Mouse (Mus musculus): Measurements from ENCODE around the gene Fam222a. TPM values are rescaled to one million over a fixed set of nuclear protein-coding genes. Genes with fewer than 3 reads are reported as not detected.

Fam222a gene
- total and polyA plus RNA-seq, 2 experiments from 2014 or later = 1.3 to 5.0 TPM

GRCm38 (mm10) chr5:114572997-114573396 is 5.2 kb downstream of the Fam222a start:
- Histone ChIP-seq H3K4me3 (ENCODE audit: low read depth, low read length) (no peak overlapping the region), H3K27ac (ENCODE audit: low read depth) (no peak overlapping the region), H3K27me3 (ENCODE audit: control insufficient read depth, insufficient read depth, low read length) (peaks cover 30% of the 10 kb centered on the region; the same call in 1 of the 2 replicates), H3K9me3 (replicated peaks; ENCODE audit: control insufficient read depth, low read length) (no peaks in the 10 kb centered on the region), H3K36me3 (replicated peaks; ENCODE audit: control insufficient read depth, insufficient read depth, low read length) (no peaks in the 10 kb centered on the region), H3K4me1 (ENCODE audit: control insufficient read depth, insufficient read depth) (peaks cover 53% of the 10 kb centered on the region), H3K4me2 (ENCODE audit: low read depth, low read length) (no peak overlapping the region), H3K9ac (replicated peaks; ENCODE audit: low read depth, low read length) (no peak overlapping the region)
- ATAC-seq (ENCODE audit: insufficient read depth, low read depth) = no peak
- no peak for DNase-seq (ENCODE audit: low spot score)
- no peak for TF ChIP-seq EP300 (IDR thresholded peaks at IDR 0.05; ENCODE audit: low read depth)
- TF ChIP-seq CTCF (IDR thresholded peaks at IDR 0.05; ENCODE audit: low read depth) = no peak
- 48% methylated on average over 2 of the region's 2 CpGs for WGBS

- Histone ChIP-seq H3K27ac (ENCODE audit: low read depth) (no peak overlapping the region), H3K9ac (replicated peaks; ENCODE audit: low read depth, low read length) (no peak overlapping the region), H3K4me2 (ENCODE audit: low read depth, low read length) (no peak overlapping the region), H3K9me3 (replicated peaks; ENCODE audit: control insufficient read depth, low read length) (no peaks in the 10 kb centered on the region), H3K4me3 (ENCODE audit: low read depth, low read length) (no peak overlapping the region), H3K27me3 (ENCODE audit: control insufficient read depth, insufficient read depth, low read length) (peaks cover 24% of the 10 kb centered on the region; the same call in 1 of the 2 replicates), H3K36me3 (replicated peaks; ENCODE audit: control insufficient read depth, insufficient read depth, low read length) (no peaks in the 10 kb centered on the region), H3K4me1 (ENCODE audit: control insufficient read depth, insufficient read depth) (peaks cover 49% of the 10 kb centered on the region)
- WGBS = 46% methylated on average over 12 of the region's 12 CpGs
- TF ChIP-seq EP300 (IDR thresholded peaks at IDR 0.05; ENCODE audit: low read depth) (no peak), CTCF (IDR thresholded peaks at IDR 0.05; ENCODE audit: low read depth) (no peak)
- DNase-seq (ENCODE audit: low spot score) (no peak), ATAC-seq (ENCODE audit: insufficient read depth, low read depth) (no peak)
These were observed 6.3 kb downstream of the Fam222a start for GRCm38 (mm10) chr5:114573920-114574628.

- DNase-seq (ENCODE audit: low spot score) (no peak), ATAC-seq (ENCODE audit: insufficient read depth, low read depth) (no peak)
- no peak overlapping the region for H3K4me3 ChIP-seq (ENCODE audit: low read depth, low read length)
- 38% methylated on average over 11 of the region's 11 CpGs for WGBS
- peaks cover 20% of the 10 kb centered on the region; the same call in 1 of the 2 replicates for H3K27me3 ChIP-seq (ENCODE audit: control insufficient read depth, insufficient read depth, low read length)
- H3K4me2 ChIP-seq (ENCODE audit: low read depth, low read length) = peak overlapping the region; percentile 22
- peak overlapping the region; percentile 15; the same call in 1 of the 2 replicates for H3K27ac ChIP-seq (ENCODE audit: low read depth)
- TF ChIP-seq CTCF (IDR thresholded peaks at IDR 0.05; ENCODE audit: low read depth) (no peak), EP300 (IDR thresholded peaks at IDR 0.05; ENCODE audit: low read depth) (no peak)
- H3K9ac ChIP-seq (replicated peaks; ENCODE audit: low read depth, low read length) = no peak overlapping the region
- no peaks in the 10 kb centered on the region for H3K36me3 ChIP-seq (replicated peaks; ENCODE audit: control insufficient read depth, insufficient read depth, low read length)
- H3K4me1 ChIP-seq (ENCODE audit: control insufficient read depth, insufficient read depth) = peaks cover 43% of the 10 kb centered on the region
- H3K9me3 ChIP-seq (replicated peaks; ENCODE audit: control insufficient read depth, low read length) = no peaks in the 10 kb centered on the region
These were observed 7.2 kb downstream of the Fam222a start for GRCm38 (mm10) chr5:114575010-114575409.

GRCm38 (mm10) chr5:114575530-114575929 is 7.7 kb downstream of the Fam222a start:
- Histone ChIP-seq H3K27me3 (ENCODE audit: control insufficient read depth, insufficient read depth, low read length) (peaks cover 17% of the 10 kb centered on the region; the same call in 1 of the 2 replicates), H3K27ac (ENCODE audit: low read depth) (no peak overlapping the region; the same call in 1 of the 2 replicates), H3K4me2 (ENCODE audit: low read depth, low read length) (peak overlapping the region; percentile 22), H3K9ac (replicated peaks; ENCODE audit: low read depth, low read length) (no peak overlapping the region), H3K36me3 (replicated peaks; ENCODE audit: control insufficient read depth, insufficient read depth, low read length) (no peaks in the 10 kb centered on the region), H3K4me1 (ENCODE audit: control insufficient read depth, insufficient read depth) (peaks cover 43% of the 10 kb centered on the region), H3K4me3 (ENCODE audit: low read depth, low read length) (no peak overlapping the region), H3K9me3 (replicated peaks; ENCODE audit: control insufficient read depth, low read length) (no peaks in the 10 kb centered on the region)
- 66% methylated on average over 7 of the region's 7 CpGs for WGBS
- ATAC-seq (ENCODE audit: insufficient read depth, low read depth) (no peak), DNase-seq (ENCODE audit: low spot score) (no peak)
- TF ChIP-seq CTCF (IDR thresholded peaks at IDR 0.05; ENCODE audit: low read depth) = no peak
- no peak for TF ChIP-seq EP300 (IDR thresholded peaks at IDR 0.05; ENCODE audit: low read depth)

GRCm38 (mm10) chr5:114575986-114576605 is 8.3 kb downstream of the Fam222a start:
- Histone ChIP-seq H3K4me2 (ENCODE audit: low read depth, low read length) (no peak overlapping the region), H3K9ac (replicated peaks; ENCODE audit: low read depth, low read length) (no peak overlapping the region), H3K4me1 (ENCODE audit: control insufficient read depth, insufficient read depth) (peaks cover 37% of the 10 kb centered on the region), H3K36me3 (replicated peaks; ENCODE audit: control insufficient read depth, insufficient read depth, low read length) (no peaks in the 10 kb centered on the region), H3K27ac (ENCODE audit: low read depth) (no peak overlapping the region), H3K4me3 (ENCODE audit: low read depth, low read length) (no peak overlapping the region), H3K9me3 (replicated peaks; ENCODE audit: control insufficient read depth, low read length) (no peaks in the 10 kb centered on the region), H3K27me3 (ENCODE audit: control insufficient read depth, insufficient read depth, low read length) (peaks cover 11% of the 10 kb centered on the region; the same call in 1 of the 2 replicates)
- no peak for ATAC-seq (ENCODE audit: insufficient read depth, low read depth)
- DNase-seq (ENCODE audit: low spot score) = no peak
- TF ChIP-seq EP300 (IDR thresholded peaks at IDR 0.05; ENCODE audit: low read depth) (no peak), CTCF (IDR thresholded peaks at IDR 0.05; ENCODE audit: low read depth) (no peak)
- WGBS = 91% methylated on average over 16 of the region's 16 CpGs

Data from heart, postnatal 0 days (tissue).